Mouse (Mus musculus) limb, embryonic 14.5 days (tissue): ENCODE measurements at regions not wholly inside any gene's neighbourhood (a gene's known extent, or its start where the extent isn't known, plus 50 kb on each side); places are given as distances from the start of the nearest gene placed in this dataset.
"Not testable (repeated sequence)": the region's sequence is repeated elsewhere in the genome, so short reads cannot be mapped to it uniquely, and the experiment has no call there.

Source experiments
- ATAC-seq: fragments of 200-750 bp; cut with Nextera tagmentation; 2 replicates; pipeline ENCODE4 v1.8.0; 2017; ENCODE audit warnings: low read depth, moderate number of reproducible peaks, moderate TSS enrichment; ENCODE audit not compliant: low FRiP score
- DNase-seq: peaks from one replicate; pipeline ENCODE4 v3.0.0-alpha.2; 2015; ENCODE audit warnings: low spot score
- H3K27ac ChIP-seq: fragments of 300-500 bp; sonication (generic); replicated peaks from 2 replicates; pipeline ENCODE4 v1.5.1; 2014; ENCODE audit warnings: low read depth, mild to moderate bottlenecking, low read length, moderate library complexity, mixed read lengths
- H3K27me3 ChIP-seq: fragments of 300-500 bp; sonication (generic); 2 replicates; pipeline ENCODE4 v1.6.1; 2014; ENCODE audit warnings: low read length, mixed read lengths; ENCODE audit not compliant: control insufficient read depth, insufficient read depth
- H3K36me3 ChIP-seq: fragments of 300-500 bp; sonication (generic); 2 replicates; pipeline ENCODE4 v1.6.1; 2014; ENCODE audit warnings: mild to moderate bottlenecking, low read length, moderate library complexity, mixed read lengths; ENCODE audit not compliant: control insufficient read depth, insufficient read depth
- H3K4me1 ChIP-seq: fragments of 300-500 bp; sonication (generic); 2 replicates; pipeline ENCODE4 v1.6.1; 2014; ENCODE audit warnings: antibody characterized with exemption, low read length, mixed read lengths; ENCODE audit not compliant: control insufficient read depth, insufficient read depth
- H3K4me2 ChIP-seq: fragments of 300-500 bp; sonication (generic); replicated peaks from 2 replicates; pipeline ENCODE4 v1.6.1; 2014; ENCODE audit warnings: low read depth, mild to moderate bottlenecking, low read length, moderate library complexity; ENCODE audit not compliant: severe bottlenecking
- H3K4me3 ChIP-seq: fragments of 300-500 bp; sonication (generic); replicated peaks from 2 replicates; pipeline ENCODE4 v1.5.1; 2014; ENCODE audit warnings: low read length
- H3K9ac ChIP-seq: fragments of 300-500 bp; sonication (generic); 2 replicates; pipeline ENCODE4 v1.6.1; 2014; ENCODE audit warnings: mild to moderate bottlenecking, low read depth, low read length, moderate library complexity; ENCODE audit not compliant: severe bottlenecking
- H3K9me3 ChIP-seq: fragments of 300-500 bp; sonication (generic); 2 replicates; pipeline ENCODE4 v1.6.1; 2016; ENCODE audit warnings: low read length; ENCODE audit not compliant: control insufficient read depth
- POLR2A ChIP-seq: fragments of 200-500 bp; IDR thresholded peaks from 2 replicates; pipeline ENCODE4 v1.8.0; 2012; ENCODE audit warnings: inconsistent platforms, mild to moderate bottlenecking, moderate library complexity, borderline replicate concordance; ENCODE audit not compliant: insufficient read depth, insufficient read length; ENCODE audit errors: extremely low read depth
- WGBS: fragments of 180-500 bp; shearing (Covaris S2); extraction: QIAGEN DNeasy Blood & Tissue Kit; methylation state at CpG from one replicate; pipeline ENCODE4 v1.1.7; 2014; 5-methylcytosine and 5-hydroxymethylcytosine counted together

GRCm38 (mm10) chr12:8095946-8096345 is 112.0 kb upstream of the Ldah start:
- DNase-seq (peak; percentile 24), ATAC-seq (no peak)
- no peak overlapping the region for H3K27ac ChIP-seq
- no peak overlapping the region for H3K9ac ChIP-seq
- H3K36me3 ChIP-seq, result no peaks in the 10 kb centered on the region
- no peak overlapping the region for H3K4me2 ChIP-seq
- TF ChIP-seq POLR2A, result no peak
- WGBS, result 41% methylated on average over 2 of the region's 2 CpGs
- no peak overlapping the region for H3K4me3 ChIP-seq
- H3K9me3 ChIP-seq, result no peaks in the 10 kb centered on the region
- H3K27me3 ChIP-seq, result no peaks in the 10 kb centered on the region
- H3K4me1 ChIP-seq, result no peaks in the 10 kb centered on the region

DNA sequence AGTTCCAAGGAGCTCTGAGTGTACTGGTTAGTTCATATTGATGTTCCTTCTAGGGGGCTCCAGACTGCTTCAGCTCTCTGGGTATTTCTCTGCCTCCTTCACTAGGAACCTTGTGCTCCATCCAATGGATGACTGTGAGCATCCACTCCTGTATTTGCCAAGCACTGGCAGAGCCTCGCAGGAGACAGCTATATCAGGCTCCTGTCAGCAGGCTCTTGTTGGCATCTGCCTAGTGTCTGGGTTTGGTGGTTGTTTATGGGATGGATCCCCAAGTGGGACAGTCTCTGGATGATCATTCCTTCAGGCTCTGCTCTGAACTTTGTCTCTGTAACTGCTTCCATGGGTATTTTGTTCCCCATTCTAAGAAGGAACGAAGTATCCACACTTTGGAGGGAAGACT is 109.5 kb upstream of the Ldah start:
- DNase-seq, ATAC-seq, H3K36me3 ChIP-seq, H3K4me3 ChIP-seq, H3K27ac ChIP-seq, H3K4me2 ChIP-seq, H3K9ac ChIP-seq, H3K4me1 ChIP-seq, H3K9me3 ChIP-seq, H3K27me3 ChIP-seq: not testable (repeated sequence)
- 82% methylated on average over 2 of the region's 2 CpGs for WGBS

GRCm38 (mm10) chr12:8099114-8099513 is 108.8 kb upstream of the Ldah start:
- Histone ChIP-seq H3K9me3 (no peaks in the 10 kb centered on the region), H3K36me3 (no peaks in the 10 kb centered on the region), H3K27me3 (no peaks in the 10 kb centered on the region), H3K4me3 (no peak overlapping the region), H3K4me1 (no peaks in the 10 kb centered on the region), H3K9ac (no peak overlapping the region), H3K27ac (no peak overlapping the region), H3K4me2 (no peak overlapping the region)
- no peak for DNase-seq
- ATAC-seq, result no peak
- WGBS, result 85% methylated on average over 2 of the region's 2 CpGs
- no peak for TF ChIP-seq POLR2A

GRCm38 (mm10) chr12:8099821-8100220 is 108.1 kb upstream of the Ldah start:
- no peak for TF ChIP-seq POLR2A
- no peak for DNase-seq
- H3K27me3 ChIP-seq, result no peaks in the 10 kb centered on the region
- H3K9ac ChIP-seq, result no peak overlapping the region
- no peaks in the 10 kb centered on the region for H3K9me3 ChIP-seq
- H3K27ac ChIP-seq, result no peak overlapping the region
- no peak overlapping the region for H3K4me2 ChIP-seq
- no peaks in the 10 kb centered on the region for H3K36me3 ChIP-seq
- no peak overlapping the region for H3K4me3 ChIP-seq
- ATAC-seq, result no peak
- no peaks in the 10 kb centered on the region for H3K4me1 ChIP-seq
- 42% methylated on average over 2 of the region's 2 CpGs for WGBS

DNA sequence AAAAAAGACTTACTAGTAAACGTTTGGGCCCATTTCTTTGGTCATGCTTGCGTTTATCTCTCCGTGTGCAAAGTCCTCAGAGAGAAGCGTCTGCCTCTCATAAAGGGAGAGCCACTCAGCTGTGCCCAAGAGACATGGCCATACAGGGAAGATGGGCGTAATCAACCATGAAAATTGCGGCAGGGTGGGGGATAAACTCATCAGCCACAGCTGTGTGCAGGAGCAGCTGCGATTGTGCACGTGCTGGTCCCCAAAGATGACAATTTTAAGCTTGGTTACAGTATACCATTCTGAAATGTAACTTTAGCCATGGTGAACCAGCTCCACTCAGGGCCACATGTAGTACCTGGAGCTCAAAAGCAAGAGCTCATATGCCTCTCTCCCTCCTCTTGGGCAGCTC is 106.1 kb upstream of the Ldah start:
- WGBS, result 77% methylated on average over 8 of the region's 8 CpGs
- no peak for DNase-seq

DNA sequence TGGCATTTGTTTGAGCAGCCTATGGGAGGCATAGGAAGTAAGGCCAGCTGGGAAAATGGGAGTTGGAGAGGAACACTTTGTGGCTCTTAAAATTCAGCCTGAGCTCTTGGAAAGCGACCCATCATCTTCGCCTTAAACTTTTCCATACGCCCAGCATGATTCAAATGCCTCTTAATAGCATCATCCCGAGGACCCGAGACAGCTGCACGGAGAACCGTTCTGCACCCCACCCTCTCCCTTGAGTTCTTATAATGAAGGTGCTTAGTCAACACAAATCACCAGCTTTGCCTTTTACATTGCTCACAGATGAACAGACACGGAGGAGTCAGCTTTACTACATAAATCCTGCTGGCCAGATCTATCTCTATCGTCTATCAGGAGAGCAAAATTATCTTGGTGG is 104.6 kb upstream of the Ldah start:
- Histone ChIP-seq H3K4me3 (no peak overlapping the region), H3K27me3 (no peaks in the 10 kb centered on the region), H3K4me2 (no peak overlapping the region), H3K4me1 (no peaks in the 10 kb centered on the region), H3K9ac (no peak overlapping the region), H3K27ac (no peak overlapping the region), H3K9me3 (no peaks in the 10 kb centered on the region), H3K36me3 (no peaks in the 10 kb centered on the region)
- no peak for TF ChIP-seq POLR2A
- WGBS, result 66% methylated on average over 9 of the region's 9 CpGs
- ATAC-seq, result no peak
- DNase-seq, result no peak

More for the DNA sequence above, 106.1 kb upstream of the Ldah start:
- Histone ChIP-seq H3K9ac (no peak overlapping the region), H3K4me1 (no peaks in the 10 kb centered on the region), H3K36me3 (no peaks in the 10 kb centered on the region), H3K27ac (no peak overlapping the region), H3K4me3 (no peak overlapping the region), H3K4me2 (no peak overlapping the region), H3K9me3 (no peaks in the 10 kb centered on the region), H3K27me3 (no peaks in the 10 kb centered on the region)
- no peak for TF ChIP-seq POLR2A
- ATAC-seq, result no peak
